Mouse (Mus musculus) CH12.LX (cell line): ENCODE data around the gene Fasn. TPM values are rescaled to one million over a fixed set of nuclear protein-coding genes. Genes with fewer than 3 reads are reported as not detected.

Experiments used
- DNase-seq: peaks from one replicate; pipeline ENCODE4 v3.0.0-alpha.2; 2013; ENCODE audit errors: extremely low read depth
- H3K27ac ChIP-seq: 2 replicates; pipeline ENCODE4 v1.5.1; 2012; ENCODE audit warnings: low read depth, mild to moderate bottlenecking, control low read depth, moderate library complexity; ENCODE audit not compliant: insufficient read depth
- H3K27me3 ChIP-seq: replicated peaks from 2 replicates; pipeline ENCODE3; 2012; ENCODE audit warnings: inconsistent platforms
- H3K36me3 ChIP-seq, 2 experiments: replicated peaks in 1 of 2; 2 replicates each; pipeline versions ENCODE3 to v1.6.1; 2012; ENCODE audit warnings: inconsistent platforms in 1 of 2, low read length in 1 of 2, mild to moderate bottlenecking in 1 of 2, mixed read lengths in 1 of 2, moderate library complexity in 1 of 2; ENCODE audit not compliant: control insufficient read depth in 1 of 2, insufficient read depth in 1 of 2
- H3K4me1 ChIP-seq, 2 experiments: 2 replicates each; pipeline ENCODE4 v1.6.1; 2012; ENCODE audit warnings: inconsistent platforms in 1 of 2, moderate library complexity in 1 of 2; ENCODE audit not compliant: insufficient read depth in 2 of 2, control insufficient read depth in 1 of 2
- H3K4me2 ChIP-seq: 2 replicates; pipeline ENCODE4 v1.6.1; 2012; ENCODE audit warnings: low read depth, mild to moderate bottlenecking, control low read depth; ENCODE audit not compliant: poor library complexity, insufficient read depth, severe bottlenecking
- H3K4me3 ChIP-seq, 3 experiments: fragments of 150-350 bp in 1 of 3; sonication (generic) in 1 of 3; replicated peaks in 1 of 3; 2 replicates each; pipeline versions ENCODE3 to v1.5.1; 2011 to 2012; ENCODE audit warnings: low read depth in 2 of 3, low read length in 2 of 3, mild to moderate bottlenecking in 2 of 3, moderate library complexity in 2 of 3, control low read depth in 1 of 3, improper control_type of control experiment in 1 of 3, inconsistent platforms in 1 of 3, mixed read lengths in 1 of 3; ENCODE audit not compliant: poor library complexity in 1 of 3
- H3K79me2 ChIP-seq: replicated peaks from 2 replicates; pipeline ENCODE4 v1.6.1; 2012; ENCODE audit warnings: mild to moderate bottlenecking, moderate library complexity; ENCODE audit not compliant: control insufficient read depth, poor library complexity, insufficient read depth, severe bottlenecking; ENCODE audit errors: extremely low read depth
- H3K9ac ChIP-seq: 2 replicates; pipeline ENCODE4 v1.6.1; 2012; ENCODE audit warnings: low read depth, mild to moderate bottlenecking, control low read depth, moderate library complexity; ENCODE audit not compliant: insufficient read depth
- H3K9me3 ChIP-seq: replicated peaks from 2 replicates; pipeline ENCODE3; 2012; ENCODE audit warnings: low read length, inconsistent platforms, mixed read lengths
- BHLHE40 ChIP-seq: IDR thresholded peaks from 2 replicates; pipeline ENCODE4 v1.6.1; 2011; ENCODE audit warnings: mild to moderate bottlenecking, low read depth, low read length, improper control_type of control experiment
- HCFC1 ChIP-seq: IDR thresholded peaks from 2 replicates; pipeline ENCODE4 v1.6.1; 2012; ENCODE audit warnings: low read depth, mild to moderate bottlenecking, inconsistent platforms, low read length, improper control_type of control experiment
- JUN ChIP-seq: IDR thresholded peaks from 2 replicates; pipeline ENCODE4 v1.6.1; 2011; ENCODE audit warnings: low read depth, mild to moderate bottlenecking, low read length, improper control_type of control experiment, moderate library complexity; ENCODE audit not compliant: insufficient read depth
- JUND ChIP-seq: conservative IDR thresholded peaks from 2 replicates; pipeline ENCODE4 v1.6.1; 2011; ENCODE audit warnings: low read depth, low read length, improper control_type of control experiment
- KAT2A ChIP-seq: IDR thresholded peaks from 2 replicates; pipeline ENCODE4 v1.6.1; 2012; ENCODE audit warnings: low read length, improper control_type of control experiment, inconsistent platforms; ENCODE audit not compliant: insufficient replicate concordance
- MAX ChIP-seq: IDR thresholded peaks from 2 replicates; pipeline ENCODE4 v1.6.1; 2011; ENCODE audit warnings: low read length, improper control_type of control experiment
- MEF2A ChIP-seq: IDR thresholded peaks from 2 replicates; pipeline ENCODE4 v1.6.1; 2014; ENCODE audit warnings: low read depth, mild to moderate bottlenecking, inconsistent platforms, low read length, improper control_type of control experiment, borderline replicate concordance
- MXI1 ChIP-seq: IDR thresholded peaks from 2 replicates; pipeline ENCODE4 v1.6.1; 2011; ENCODE audit warnings: mild to moderate bottlenecking, low read depth, low read length, improper control_type of control experiment
- MYC ChIP-seq: IDR thresholded peaks from 2 replicates; pipeline ENCODE4 v1.6.1; 2011; ENCODE audit warnings: low read depth, mild to moderate bottlenecking, improper control_type of control experiment, low read length
- POLR2A ChIP-seq: IDR thresholded peaks from 2 replicates; pipeline ENCODE4 v1.6.1; 2011; ENCODE audit warnings: low read depth, mild to moderate bottlenecking, improper control_type of control experiment, low read length
- RAD21 ChIP-seq: IDR thresholded peaks from 2 replicates; pipeline ENCODE4 v1.6.1; 2011; ENCODE audit warnings: low read depth, mild to moderate bottlenecking, low read length, improper control_type of control experiment, moderate library complexity
- SIN3A ChIP-seq: IDR thresholded peaks from 2 replicates; pipeline ENCODE4 v1.6.1; 2012; ENCODE audit warnings: low read length, improper control_type of control experiment, inconsistent platforms
- SMC3 ChIP-seq: IDR thresholded peaks from 2 replicates; pipeline ENCODE4 v1.6.1; 2011; ENCODE audit warnings: low read depth, low read length, improper control_type of control experiment
- TBP ChIP-seq: conservative IDR thresholded peaks from 2 replicates; pipeline ENCODE4 v1.6.1; 2011; ENCODE audit warnings: low read depth, low read length, improper control_type of control experiment
- TCF12 ChIP-seq: IDR thresholded peaks from 2 replicates; pipeline ENCODE4 v1.6.1; 2014; ENCODE audit warnings: low read depth, mild to moderate bottlenecking, inconsistent platforms, low read length, improper control_type of control experiment
- UBTF ChIP-seq: IDR thresholded peaks from 2 replicates; pipeline ENCODE4 v1.6.1; 2012; ENCODE audit warnings: low read depth, mild to moderate bottlenecking, inconsistent platforms, low read length, improper control_type of control experiment, moderate library complexity
- ZMIZ1 ChIP-seq: IDR thresholded peaks from 2 replicates; pipeline ENCODE4 v1.6.1; 2012; ENCODE audit warnings: low read depth, mild to moderate bottlenecking, inconsistent platforms, low read length, improper control_type of control experiment
- ZNF384 ChIP-seq: IDR thresholded peaks from 2 replicates; pipeline ENCODE4 v1.6.1; 2012; ENCODE audit warnings: low read depth, low read length, improper control_type of control experiment, inconsistent platforms
- dilution Hi-C: fragments of 300-500 bp; cut with MboI; formaldehyde crosslinking; loops from 2 replicates; pipeline ENCODE4 v1.14.3; 2020; ENCODE audit warnings: low sequenced_read_pairs; ENCODE audit not compliant: extremely low pct_unique_long_range_greater_than_20kb, extremely low pct_ligation_motif_present
- in situ Hi-C: fragments of 300-500 bp; cut with MboI; formaldehyde crosslinking; loops from 3 replicates; pipeline ENCODE4 v1.14.3; 2019; ENCODE audit warnings: low sequenced_read_pairs, low pct_ligation_motif_present, low pct_unique_long_range_greater_than_20kb, mixed read lengths
- polyA plus RNA-seq: library from polyadenylated mRNA; unstranded; fragments of >175 nt; gene quantifications from 2 replicates; pipeline ENCODE4 v1.2.1, GENCODE M21; 2012; ENCODE audit warnings: low read depth; ENCODE audit not compliant: insufficient read length
- total RNA-seq, 2 experiments: library from RNA; depleted of rRNA; stranded (reverse); fragments of 300-350 nt in 1 of 2; fragments of >200 nt in 1 of 2; gene quantifications; 2 replicates each; pipeline ENCODE4 v1.2.3; 2012 to 2014

The Fasn gene
- total and polyA plus RNA-seq, 3 experiments, result 116 to 300 (median 186) TPM

DNA sequence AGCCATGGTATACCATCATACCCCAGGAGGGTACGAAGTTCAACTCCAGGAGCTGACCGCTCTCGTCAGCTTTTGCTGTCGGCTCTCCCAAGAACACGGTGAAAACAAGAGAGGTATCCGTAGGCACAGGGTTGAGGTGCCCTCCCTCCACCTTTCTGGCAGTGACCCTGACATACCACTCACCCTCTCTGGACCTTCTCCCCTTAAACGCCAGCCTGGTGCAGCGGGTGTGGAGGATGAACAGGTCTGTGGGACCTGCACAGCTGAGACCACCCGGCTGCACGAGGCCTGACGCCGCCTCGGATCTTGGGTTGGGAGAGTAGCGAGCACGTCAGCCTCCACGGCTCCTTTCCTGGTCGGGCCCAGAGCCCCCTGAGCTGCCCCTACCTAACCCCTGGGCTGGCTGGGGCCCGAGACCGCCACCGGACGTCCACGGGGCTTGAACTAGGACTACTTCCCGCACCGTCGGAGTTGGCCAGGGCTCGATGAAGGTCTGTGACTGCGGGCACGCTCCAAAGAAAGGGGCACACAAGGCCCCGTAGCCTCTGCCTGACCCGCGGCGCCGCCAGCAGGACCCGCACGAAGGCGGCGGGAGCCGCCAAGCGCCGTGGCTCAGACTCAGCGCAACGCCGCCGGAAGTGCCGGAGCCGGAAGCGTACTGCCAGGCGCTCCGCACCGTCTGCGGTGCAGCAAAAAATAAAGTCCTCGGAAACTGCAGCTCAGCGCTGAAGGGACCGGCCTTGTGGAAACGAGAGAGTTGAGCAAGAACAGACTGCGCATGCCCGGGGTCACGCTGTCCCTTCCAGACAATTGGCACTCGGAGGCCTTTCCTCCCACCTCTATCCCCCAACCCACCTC, 28.4 kb downstream of the Fasn start, which contains the start of gene Dus1l (continued):
- TF ChIP-seq UBTF (peak; percentile 20; the same call in 1 of the 2 replicates), ZMIZ1 (peak; percentile 85), JUN (no peak), TBP (peak; percentile 94), KAT2A (peak; percentile 95; the same call in 1 of the 2 replicates), MAX (peak; percentile 80; the same call in 1 of the 2 replicates), ZNF384 (no peak), MXI1 (peak; percentile 97), SMC3 (no peak)

GRCm38 (mm10) chr11:120792652-120793051, 31.7 kb downstream of the Fasn start:
- H3K79me2 ChIP-seq, result peaks cover 19% of the 10 kb centered on the region
- TF ChIP-seq KAT2A (no peak), TBP (no peak), RAD21 (no peak), SIN3A (no peak), POLR2A (no peak), MYC (no peak), HCFC1 (no peak), JUND (no peak), BHLHE40 (no peak), TCF12 (no peak), MEF2A (no peak)
- in situ Hi-C loops (no loop called here), dilution Hi-C loops (no loop called here)
- no peak overlapping the region for H3K9ac ChIP-seq
- DNase-seq, result no peak
- H3K9me3 ChIP-seq, result no peaks in the 10 kb centered on the region
- peaks cover 65 to 74% of the 10 kb centered on the region in 2 experiments for H3K36me3 ChIP-seq
- peaks cover 9 to 26% of the 10 kb centered on the region in 2 experiments for H3K4me1 ChIP-seq
- H3K4me3 ChIP-seq, result no peak overlapping the region
- no peak overlapping the region for H3K4me2 ChIP-seq
- H3K27me3 ChIP-seq, result no peaks in the 10 kb centered on the region
- H3K27ac ChIP-seq, result no peak overlapping the region
